Mouse (Mus musculus) left cerebral cortex, adult 6 months (tissue): ENCODE results near the gene Aspn. TPM values are rescaled to one million over a fixed set of nuclear protein-coding genes. Genes with fewer than 3 reads are reported as not detected.

Source experiments
- long read RNA-seq, 2 experiments: library from polyadenylated mRNA; unstranded; transcript quantifications; one replicate each; pipeline ENCODE4 v2.0.0; 2019 to 2020
- polyA plus RNA-seq: library from polyadenylated mRNA; unstranded; fragments of <200 nt; fragmentation: Nextera tagmentation; gene quantifications from 2 replicates; pipeline ENCODE4 v1.2.3, GENCODE M21; 2021

The Aspn gene
- polyA plus RNA-seq, result 0.16 and 0.47 TPM in 2 replicates
- long read RNA-seq, experiment 1, transcript Aspn-201 (8 exons, 2,310 nt), result major isoform, 6 of 6 reads
- long read RNA-seq, experiment 1, partial matches to known transcripts, result 0 of 6 reads
- long read RNA-seq, experiment 1, other reads (novel, unspliced or antisense), result 0 of 6 reads
- long read RNA-seq, experiment 2, partial matches to known transcripts, result 1 of 1 reads
- long read RNA-seq, experiment 2, other reads (novel, unspliced or antisense), result 0 of 1 reads

DNA sequence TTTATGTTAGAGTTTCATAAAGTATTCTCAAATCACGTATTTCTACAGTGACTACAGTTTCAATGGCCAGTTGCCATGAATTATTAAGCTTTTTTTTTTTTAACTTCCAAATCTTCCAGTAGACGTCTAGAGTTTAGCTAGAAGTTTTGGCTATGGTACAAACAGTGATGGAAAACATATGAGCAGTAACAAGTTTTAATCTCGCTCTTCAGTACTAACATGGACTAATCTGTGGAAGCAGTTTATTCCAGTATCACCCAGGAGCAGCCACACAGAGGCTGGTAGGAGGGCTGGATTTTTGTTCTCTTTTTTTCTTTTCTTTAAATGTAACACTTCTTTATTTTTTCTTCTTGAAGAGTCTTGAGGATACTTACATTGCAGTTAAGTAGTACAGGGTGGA lies at the start of gene Aspn:
Aspn (plus strand) TSS at position 165 of the 400 bp plus-strand sequence.

GRCm38 (mm10) chr13:49504510-49504909 lies 39.7 kb upstream of the Aspn start, which contains the start of gene Ecm2:
Gene Ecm2, plus strand, starts transcription at chr13:49504810.

DNA sequence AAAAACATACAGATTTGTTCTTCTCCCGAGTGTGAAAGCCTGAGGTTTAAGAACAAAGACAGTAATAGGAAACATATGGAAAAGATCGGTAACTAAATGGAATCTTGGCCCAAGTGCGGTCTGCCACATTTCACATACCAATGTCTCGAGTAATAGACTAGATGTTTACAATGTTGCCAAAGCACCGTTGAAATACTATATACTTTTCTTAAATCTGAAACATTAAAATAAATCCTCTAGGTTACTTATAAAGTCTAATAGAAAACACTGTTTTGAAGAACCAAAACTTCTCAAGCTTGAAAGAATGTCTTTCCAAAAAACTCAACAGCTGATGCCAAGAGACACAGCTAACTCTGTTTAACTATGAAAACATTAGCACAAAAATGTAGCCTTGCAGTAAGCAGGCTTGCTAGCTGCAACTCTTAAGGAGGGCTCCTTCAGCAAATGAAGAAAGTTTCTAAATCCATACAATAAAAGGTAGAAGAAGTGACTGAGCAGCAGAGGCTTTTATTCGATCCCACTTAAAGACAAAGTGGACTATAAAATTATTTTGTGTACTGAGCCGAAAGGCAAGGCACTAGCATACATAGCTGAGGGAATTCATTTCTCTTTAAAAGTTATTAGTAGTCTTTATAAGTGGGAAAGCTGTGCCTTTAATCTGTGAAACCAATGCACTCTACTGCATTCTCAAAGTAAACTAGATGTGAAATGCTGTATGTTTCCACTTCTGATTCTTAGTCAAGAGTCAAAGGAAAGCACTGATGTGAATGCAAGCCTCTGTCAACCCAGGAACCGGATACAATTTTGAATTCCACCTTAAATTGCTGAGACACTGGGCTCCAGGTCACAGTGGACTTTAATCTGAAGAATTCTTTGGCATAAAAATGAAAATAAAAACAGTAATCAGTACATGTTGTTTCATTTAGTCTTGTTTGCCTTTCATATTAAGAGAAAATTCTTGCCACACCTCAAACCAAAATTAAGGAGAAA lies 37.6 kb downstream of the Aspn start, which contains the start of gene Omd:
Omd (plus strand) TSS at position 922 of the 990 bp plus-strand sequence.

DNA sequence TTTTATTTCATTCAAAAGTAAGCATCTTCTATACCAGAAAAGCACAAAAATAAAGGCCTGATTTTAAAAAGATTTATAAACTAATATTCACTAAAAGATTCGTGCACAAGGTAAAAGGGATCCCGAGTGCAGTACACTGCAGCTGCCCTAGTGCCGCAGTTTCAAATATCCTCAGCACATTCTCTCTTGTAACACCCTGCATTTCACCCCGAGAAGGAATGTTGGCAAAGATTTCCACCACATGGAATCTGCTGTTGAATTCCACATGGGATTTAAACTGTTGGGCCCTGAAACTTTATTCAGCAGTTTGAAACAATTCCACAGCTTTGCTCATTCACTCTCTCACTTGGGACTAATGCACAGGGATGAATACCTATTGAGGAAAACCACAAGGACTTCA lies 63.5 kb downstream of the Aspn start, which contains the start of gene Ogn:
Ogn (plus strand) TSS at position 333 of the 400 bp plus-strand sequence.

Other genes starting within 250 kb of the Aspn start
- gene Fgd3, start 224.1 kb upstream of the Aspn start, polyA plus RNA-seq, result 0.31 and 0.46 TPM in 2 replicates
- 9.0 and 9.1 TPM in 2 replicates for gene Bicd2, start 202.9 kb upstream of the Aspn start, polyA plus RNA-seq
- gene Ippk, start 123.2 kb upstream of the Aspn start, polyA plus RNA-seq, result 8.1 and 8.9 TPM in 2 replicates
- gene Tes3-ps, start 51.1 kb upstream of the Aspn start, polyA plus RNA-seq, result 0.16 and 0.35 TPM in 2 replicates
- gene Ecm2, start 39.6 kb upstream of the Aspn start, polyA plus RNA-seq, result 1.3 TPM in 2 replicates
- 0.99 and 1.4 TPM in 2 replicates for gene Omd, start 38.0 kb downstream of the Aspn start, polyA plus RNA-seq
- 3.5 and 4.7 TPM in 2 replicates for gene Ogn, start 63.6 kb downstream of the Aspn start, polyA plus RNA-seq
- 1.2 TPM in 2 replicates for gene Cenpp, start 108.3 kb downstream of the Aspn start, polyA plus RNA-seq
- gene Nol8, start 108.6 kb downstream of the Aspn start, polyA plus RNA-seq, result 11.0 and 11.2 TPM in 2 replicates
- 9.8 and 12.3 TPM in 2 replicates for gene Iars, start 137.7 kb downstream of the Aspn start, polyA plus RNA-seq